Mouse (Mus musculus) bone marrow macrophage, adult 2 months (primary cell): ENCODE data around the gene Zmiz2. TPM values are rescaled to one million over a fixed set of nuclear protein-coding genes. Genes with fewer than 3 reads are reported as not detected.
"Not testable (repeated sequence)": the region's sequence is repeated elsewhere in the genome, so short reads cannot be mapped to it uniquely, and the experiment has no call there.

ENCODE experiments used
- H3K27ac ChIP-seq: 2 replicates; pipeline ENCODE4 v1.5.1; 2012; ENCODE audit warnings: low read depth, low read length; ENCODE audit not compliant: insufficient read depth
- H3K4me1 ChIP-seq: 2 replicates; pipeline ENCODE4 v1.6.1; 2012; ENCODE audit warnings: low read length; ENCODE audit not compliant: control insufficient read depth, insufficient read depth
- H3K4me3 ChIP-seq: 2 replicates; pipeline ENCODE4 v1.5.1; 2012; ENCODE audit warnings: mild to moderate bottlenecking, low read length, moderate library complexity; ENCODE audit not compliant: insufficient read depth
- CTCF ChIP-seq: IDR thresholded peaks from 2 replicates; pipeline ENCODE4 v1.5.1; 2012; ENCODE audit warnings: low read depth, mild to moderate bottlenecking, low read length, moderate library complexity
- POLR2A ChIP-seq: IDR thresholded peaks from 2 replicates; pipeline ENCODE4 v1.6.1; 2012; ENCODE audit warnings: mild to moderate bottlenecking, low read depth, low read length, borderline replicate concordance
- polyA plus RNA-seq: library from polyadenylated mRNA; stranded (reverse); fragments of >200 nt; gene quantifications from 2 replicates; pipeline ENCODE4 v1.2.4, GENCODE M21; 2012; ENCODE audit not compliant: missing spikeins, insufficient read depth, insufficient read length

Gene Zmiz2
- polyA plus RNA-seq, 1 experiment, result 107 TPM

- Histone ChIP-seq H3K4me3 (no peak overlapping the region), H3K27ac (no peak overlapping the region), H3K4me1 (peaks cover 10% of the 10 kb centered on the region)
- TF ChIP-seq POLR2A (no peak), CTCF (no peak)
Measured at GRCm38 (mm10) chr11:6418751-6419150, 29.9 kb downstream of the Zmiz2 start.

DNA sequence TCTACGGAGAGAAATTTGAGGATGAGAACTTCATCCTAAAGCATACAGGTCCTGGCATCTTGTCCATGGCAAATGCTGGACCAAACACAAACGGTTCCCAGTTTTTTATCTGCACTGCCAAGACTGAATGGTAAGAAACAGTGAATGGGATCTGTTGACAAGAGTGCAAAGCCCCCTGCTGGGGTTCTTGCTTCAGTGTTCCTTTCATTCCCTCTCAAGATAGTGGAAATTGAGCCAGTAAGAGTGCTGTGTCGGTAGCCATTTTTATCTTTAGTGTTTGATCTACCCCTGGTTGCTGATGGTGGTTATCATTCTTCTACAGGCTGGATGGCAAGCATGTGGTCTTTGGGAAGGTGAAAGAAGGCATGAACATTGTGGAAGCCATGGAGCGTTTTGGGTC, 30.3 kb downstream of the Zmiz2 start:
- H3K4me1 ChIP-seq, result peaks cover 10% of the 10 kb centered on the region
- H3K4me3 ChIP-seq, H3K27ac ChIP-seq: not testable (repeated sequence)

DNA sequence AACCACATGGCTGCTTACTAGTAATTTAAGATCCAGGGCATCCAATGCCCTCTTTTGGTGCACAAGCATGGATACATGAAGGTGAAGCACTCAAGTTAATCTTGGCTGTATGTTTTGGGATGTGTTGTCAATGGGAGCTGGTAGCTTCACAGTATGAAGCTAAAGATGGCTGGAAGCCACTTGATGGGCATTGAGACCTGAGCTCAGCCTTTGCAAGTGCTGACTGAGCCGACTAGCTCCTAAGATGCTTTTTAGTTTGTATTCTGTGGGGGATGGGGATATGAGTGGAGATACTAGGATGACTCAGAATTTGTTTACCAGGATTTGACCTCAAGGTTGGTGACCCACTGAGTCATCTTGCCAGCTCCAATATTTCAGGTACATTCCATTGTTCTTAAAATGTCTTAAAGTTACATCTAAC, 31.4 kb downstream of the Zmiz2 start:
- no peak for TF ChIP-seq POLR2A
- no peak for TF ChIP-seq CTCF
- Histone ChIP-seq H3K27ac (no peak overlapping the region), H3K4me1 (peaks cover 4% of the 10 kb centered on the region), H3K4me3 (no peak overlapping the region)

DNA sequence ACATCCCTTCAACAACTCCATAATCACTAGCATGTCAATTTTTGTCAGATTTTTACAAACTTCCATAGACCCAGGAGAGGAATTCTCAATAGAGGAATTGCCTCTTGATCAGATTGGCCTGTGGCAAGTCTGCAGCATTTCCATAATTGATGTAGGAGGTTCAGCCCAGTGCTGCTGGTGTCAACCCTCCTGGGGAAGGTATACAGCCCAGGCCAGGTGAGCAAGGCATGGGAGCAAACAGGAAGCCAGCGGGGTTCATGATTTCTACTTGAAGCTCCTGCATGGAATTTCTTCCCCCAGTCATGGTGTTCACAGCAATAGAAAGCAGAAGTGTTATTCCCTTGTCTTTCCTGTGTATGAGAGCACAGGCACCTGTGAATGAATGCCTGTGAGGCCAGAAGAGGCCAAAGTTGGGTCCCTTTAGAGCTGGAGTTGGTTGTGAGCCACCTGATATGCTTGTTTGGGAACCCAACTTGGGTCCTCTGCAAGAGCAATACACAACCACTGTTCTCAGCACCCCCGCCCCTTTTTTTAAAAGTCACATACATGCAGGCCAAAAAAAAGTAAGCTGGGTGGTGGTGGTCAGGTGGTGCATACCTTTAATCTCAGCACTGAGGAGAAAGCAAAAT, 32.0 kb downstream of the Zmiz2 start:
- peaks cover 4% of the 10 kb centered on the region for H3K4me1 ChIP-seq
- TF ChIP-seq CTCF (no peak), POLR2A (no peak)
- H3K27ac ChIP-seq, result no peak overlapping the region

GRCm38 (mm10) chr11:6430186-6430585, 41.3 kb downstream of the Zmiz2 start:
- H3K27ac ChIP-seq, result no peak overlapping the region
- no peak overlapping the region for H3K4me3 ChIP-seq
- no peaks in the 10 kb centered on the region for H3K4me1 ChIP-seq
- no peak for TF ChIP-seq CTCF
- TF ChIP-seq POLR2A, result no peak

More for the DNA sequence above, 32.0 kb downstream of the Zmiz2 start:
- H3K4me3 ChIP-seq, result no peak overlapping the region

GRCm38 (mm10) chr11:6436442-6436841, 47.6 kb downstream of the Zmiz2 start:
- TF ChIP-seq POLR2A (no peak), CTCF (peak; percentile 71)
- Histone ChIP-seq H3K4me3 (no peak overlapping the region), H3K4me1 (no peaks in the 10 kb centered on the region), H3K27ac (no peak overlapping the region)

GRCm38 (mm10) chr11:6437667-6438066, 48.8 kb downstream of the Zmiz2 start:
- H3K27ac ChIP-seq, result no peak overlapping the region
- no peak overlapping the region for H3K4me3 ChIP-seq
- TF ChIP-seq CTCF (no peak), POLR2A (no peak)
- no peaks in the 10 kb centered on the region for H3K4me1 ChIP-seq

DNA sequence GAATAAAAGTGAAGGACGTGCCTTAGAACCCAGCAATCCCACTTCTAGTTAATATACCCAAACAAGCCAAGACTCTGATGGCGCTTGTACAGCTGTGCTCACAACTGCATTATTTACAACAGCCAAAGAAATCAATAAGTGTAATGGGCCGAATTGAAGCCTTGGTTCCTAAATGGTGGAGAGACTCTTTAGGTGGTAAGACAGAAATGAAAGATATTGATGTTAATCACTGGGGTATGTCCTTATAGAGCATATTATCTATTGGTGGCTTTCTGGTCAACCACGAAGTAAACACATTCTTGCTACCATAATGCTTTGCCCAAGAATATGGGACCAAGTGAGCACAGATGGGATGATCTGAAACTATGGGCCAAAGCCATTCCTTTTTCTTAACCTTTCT, 51.3 kb downstream of the Zmiz2 start:
- Histone ChIP-seq H3K4me3 (no peak overlapping the region), H3K4me1 (peaks cover 2% of the 10 kb centered on the region; the same call in 1 of the 2 replicates), H3K27ac (no peak overlapping the region)
- no peak for TF ChIP-seq POLR2A
- TF ChIP-seq CTCF, result no peak

- no peak overlapping the region for H3K27ac ChIP-seq
- H3K4me1 ChIP-seq, result peaks cover 4% of the 10 kb centered on the region; the same call in 1 of the 2 replicates
- TF ChIP-seq POLR2A, result no peak
- TF ChIP-seq CTCF, result no peak
- no peak overlapping the region for H3K4me3 ChIP-seq
Measured at GRCm38 (mm10) chr11:6442566-6442965, 53.7 kb downstream of the Zmiz2 start.

- H3K4me3 ChIP-seq, result peak overlapping the region; percentile 81
- no peak for TF ChIP-seq CTCF
- TF ChIP-seq POLR2A, result no peak
- 0 out of 2 replicates have a peak overlapping the region, but pooled peaks have one; percentile 72 for H3K27ac ChIP-seq
- H3K4me1 ChIP-seq, result peaks cover 6% of the 10 kb centered on the region
Measured at GRCm38 (mm10) chr11:6443102-6443501, 54.2 kb downstream of the Zmiz2 start.

DNA sequence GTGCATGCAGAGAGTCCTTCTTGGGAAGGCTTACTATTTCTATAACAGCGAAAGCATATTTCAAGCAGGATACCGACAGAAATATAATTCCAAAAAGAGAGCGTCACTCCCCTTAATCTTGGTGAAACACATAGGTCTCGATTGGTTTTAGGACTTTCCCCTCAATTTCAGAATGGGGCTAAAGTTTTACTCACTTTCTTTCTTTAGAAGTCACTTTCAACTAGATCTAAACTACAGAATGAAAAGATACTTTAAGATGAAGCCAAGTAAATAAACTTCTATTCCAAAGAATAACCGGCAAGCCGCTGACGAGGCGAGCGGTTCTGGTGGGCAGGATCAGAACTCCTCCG, 54.8 kb downstream of the Zmiz2 start:
- Histone ChIP-seq H3K27ac (peak overlapping the region; percentile 72; the same call in 1 of the 2 replicates), H3K4me3 (peak overlapping the region; percentile 81), H3K4me1 (peaks cover 6% of the 10 kb centered on the region)
- TF ChIP-seq CTCF (no peak), POLR2A (no peak)
